Mouse (Mus musculus) c-Kit-negative CD71-positive TER-119-positive erythroid progenitor cells, embryonic 14.5 days (primary cell): ENCODE measurements at regions not wholly inside any gene's neighbourhood (a gene's known extent, or its start where the extent isn't known, plus 50 kb on each side); places are given as distances from the start of the nearest gene placed in this dataset.

Source experiments
- DNase-seq: peaks from one replicate; pipeline ENCODE4 v3.0.0-alpha.2; 2013; ENCODE audit warnings: low read depth, low spot score

GRCm38 (mm10) chr11:44330851-44331773, 68.8 kb upstream of the Il12b start:
- peak; percentile 27 for DNase-seq

DNA sequence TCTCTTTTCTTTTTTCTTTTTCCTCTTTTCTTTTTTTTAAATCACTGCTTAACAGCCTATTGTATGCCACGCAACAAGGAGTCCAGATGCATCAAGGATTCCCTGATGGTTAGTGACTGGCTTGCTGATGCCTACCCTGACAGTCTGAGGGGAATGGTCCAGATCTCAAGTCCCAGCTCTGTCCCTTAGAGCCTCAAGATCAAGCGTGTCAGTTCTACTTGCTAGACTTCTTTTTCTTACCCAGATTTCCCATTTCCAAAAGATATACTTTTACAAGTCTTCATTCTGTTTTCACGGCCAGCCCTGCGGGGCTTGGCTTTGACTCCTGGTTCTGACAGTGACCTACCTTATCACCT, 68.1 kb upstream of the Il12b start:
- no peak for DNase-seq

DNA sequence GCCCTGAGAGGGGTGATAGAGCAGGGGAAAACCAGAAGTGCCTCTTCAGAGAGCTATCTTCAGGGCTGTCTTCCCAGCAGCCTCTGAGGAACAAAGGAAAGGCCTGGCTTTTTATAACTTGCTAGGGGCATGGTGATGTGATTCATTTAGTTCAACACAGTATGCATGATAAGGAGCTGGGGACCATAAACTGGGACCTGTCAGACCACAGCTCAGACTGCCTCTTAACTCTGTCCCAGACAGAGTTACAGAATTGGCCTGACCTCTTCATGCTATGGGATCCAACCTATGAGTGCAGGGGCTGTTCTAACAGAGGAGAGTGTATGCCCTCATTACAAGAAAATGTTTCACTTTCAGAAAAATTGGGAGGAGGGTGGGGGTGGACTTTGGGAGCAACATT, 59.3 kb upstream of the Il12b start:
- DNase-seq: no peak

DNA sequence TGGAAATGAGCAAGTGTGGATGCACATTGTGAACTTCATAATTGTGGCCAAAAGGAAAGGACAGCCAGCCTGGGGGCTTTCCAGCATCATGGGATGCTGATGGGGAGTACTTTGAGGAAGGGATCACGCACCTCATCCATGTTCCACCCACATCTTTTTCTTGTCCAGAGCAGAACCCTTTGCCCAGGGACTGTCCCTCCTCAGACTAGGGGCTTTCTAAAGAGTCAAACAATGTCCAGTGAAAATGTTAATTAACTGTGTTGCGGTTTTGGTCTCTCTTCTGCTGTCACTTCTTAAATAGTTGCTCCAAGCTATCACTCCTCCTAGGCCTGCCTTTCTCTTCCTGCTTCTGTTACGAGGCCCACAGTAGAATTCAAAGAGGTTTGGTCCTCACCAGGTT, 51.6 kb upstream of the Il12b start:
- no peak for DNase-seq

- DNase-seq: no peak
These were observed 50.3 kb upstream of the Il12b start for GRCm38 (mm10) chr11:44349546-44349945.
